Mouse (Mus musculus) neural tube, embryonic 11.5 days (tissue): ENCODE results near the gene Riok2. TPM values are rescaled to one million over a fixed set of nuclear protein-coding genes. Genes with fewer than 3 reads are reported as not detected.
A peak's percentile ranks its signal among the peaks of the same experiment; 100 is the strongest.

Experiments used
- ATAC-seq: fragments of 200-750 bp; cut with Nextera tagmentation; 2 replicates; pipeline ENCODE4 v1.8.0; 2017; ENCODE audit warnings: moderate number of reproducible peaks, mild to moderate bottlenecking, moderate TSS enrichment, moderate library complexity; ENCODE audit not compliant: insufficient read depth, low FRiP score, low TSS enrichment
- DNase-seq: peaks from one replicate; pipeline ENCODE4 v3.0.0-alpha.2; 2015; ENCODE audit warnings: low spot score
- H3K27ac ChIP-seq: fragments of 300-500 bp; sonication (generic); 2 replicates; pipeline ENCODE4 v1.5.1; 2014; ENCODE audit warnings: low read depth, mild to moderate bottlenecking, low read length
- H3K27me3 ChIP-seq: fragments of 300-500 bp; sonication (generic); 2 replicates; pipeline ENCODE4 v1.6.1; 2014; ENCODE audit warnings: mild to moderate bottlenecking, low read length, mixed read lengths; ENCODE audit not compliant: control insufficient read depth, insufficient read depth
- H3K36me3 ChIP-seq: fragments of 300-500 bp; sonication (generic); 2 replicates; pipeline ENCODE4 v1.6.1; 2014; ENCODE audit warnings: mild to moderate bottlenecking, low read length, moderate library complexity, mixed read lengths; ENCODE audit not compliant: control insufficient read depth, insufficient read depth
- H3K4me1 ChIP-seq: fragments of 300-500 bp; sonication (generic); 2 replicates; pipeline ENCODE4 v1.6.1; 2014; ENCODE audit warnings: low read length, mixed read lengths; ENCODE audit not compliant: control insufficient read depth, insufficient read depth
- H3K4me2 ChIP-seq: fragments of 300-500 bp; sonication (generic); 2 replicates; pipeline ENCODE4 v1.6.1; 2014; ENCODE audit warnings: low read depth, mild to moderate bottlenecking, moderate library complexity
- H3K4me3 ChIP-seq: fragments of 300-500 bp; sonication (generic); 2 replicates; pipeline ENCODE4 v1.5.1; 2014; ENCODE audit warnings: low read depth, low read length
- H3K9ac ChIP-seq: fragments of 300-500 bp; sonication (generic); 2 replicates; pipeline ENCODE4 v1.6.1; 2014; ENCODE audit warnings: mild to moderate bottlenecking, low read length
- H3K9me3 ChIP-seq: fragments of 300-500 bp; sonication (generic); 2 replicates; pipeline ENCODE4 v1.6.1; 2016; ENCODE audit warnings: low read length; ENCODE audit not compliant: control insufficient read depth
- WGBS: fragments of 180-500 bp; shearing (Covaris S2); extraction: QIAGEN DNeasy Blood & Tissue Kit; methylation state at CpG from one replicate; pipeline ENCODE4 v1.1.7; 2014; 5-methylcytosine and 5-hydroxymethylcytosine counted together
- polyA plus RNA-seq: library from polyadenylated mRNA; unstranded; fragments of >200 nt; fragmentation: Nextera tagmentation; extraction: Ambion mirVana; gene quantifications from 2 replicates; pipeline ENCODE4 v1.2.1, GENCODE M21; 2014

Riok2 gene
- polyA plus RNA-seq, 1 experiment from 2014 or later: 31.3 TPM

DNA sequence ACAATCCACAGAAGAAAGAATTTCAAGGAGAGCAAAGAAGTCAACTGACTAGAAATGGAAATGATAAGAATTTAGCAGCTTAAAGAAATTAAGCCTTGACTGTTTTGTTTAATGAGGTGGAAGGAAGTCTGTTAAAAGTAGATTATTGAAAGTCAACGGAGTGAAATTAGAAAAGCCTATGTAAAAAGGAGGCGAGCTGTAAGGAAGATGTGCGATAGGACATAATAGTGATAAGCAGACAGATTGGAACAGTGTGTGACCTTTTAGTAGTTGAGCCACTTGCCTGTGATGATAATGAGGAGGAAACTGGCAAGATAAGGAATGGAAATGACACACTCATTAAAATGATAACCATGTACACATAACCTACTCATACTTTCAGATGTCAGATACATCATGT is 10.4 kb downstream of the Riok2 start:
- DNase-seq: no peak
- Histone ChIP-seq H3K9me3 (no peaks in the 10 kb centered on the region), H3K27ac (no peak overlapping the region), H3K36me3 (peaks cover 5% of the 10 kb centered on the region; the same call in 1 of the 2 replicates), H3K27me3 (no peaks in the 10 kb centered on the region), H3K4me3 (no peak overlapping the region), H3K4me1 (no peaks in the 10 kb centered on the region), H3K9ac (no peak overlapping the region), H3K4me2 (no peak overlapping the region)
- no peak for ATAC-seq
- 88% methylated on average over 3 of the region's 3 CpGs for WGBS

DNA sequence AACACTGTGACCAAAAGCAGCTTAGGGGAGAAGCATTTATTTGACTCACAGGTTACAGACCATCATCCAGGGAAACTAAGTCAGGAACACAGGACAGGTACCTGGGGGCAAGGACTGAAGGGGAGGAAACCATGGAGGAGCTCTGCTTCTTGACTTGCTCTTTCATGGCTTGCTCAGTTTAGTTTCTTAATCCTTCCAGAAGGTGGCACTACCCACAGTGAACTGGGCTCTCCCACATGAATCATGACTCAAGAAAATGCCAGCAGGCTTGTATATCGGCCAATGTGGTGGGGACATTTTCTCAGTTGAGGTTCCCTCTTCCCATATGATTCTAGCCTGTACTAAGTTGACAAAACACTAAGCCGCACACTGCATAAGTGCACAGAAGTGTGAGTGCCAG is 12.0 kb downstream of the Riok2 start:
- Histone ChIP-seq H3K27ac (no peak overlapping the region), H3K9ac (no peak overlapping the region), H3K4me2 (no peak overlapping the region), H3K4me1 (no peaks in the 10 kb centered on the region), H3K27me3 (no peaks in the 10 kb centered on the region), H3K9me3 (no peaks in the 10 kb centered on the region), H3K36me3 (peaks cover 5% of the 10 kb centered on the region; the same call in 1 of the 2 replicates), H3K4me3 (no peak overlapping the region)
- DNase-seq: no peak
- ATAC-seq: no peak
- 100% methylated on average over 2 of the region's 2 CpGs for WGBS

DNA sequence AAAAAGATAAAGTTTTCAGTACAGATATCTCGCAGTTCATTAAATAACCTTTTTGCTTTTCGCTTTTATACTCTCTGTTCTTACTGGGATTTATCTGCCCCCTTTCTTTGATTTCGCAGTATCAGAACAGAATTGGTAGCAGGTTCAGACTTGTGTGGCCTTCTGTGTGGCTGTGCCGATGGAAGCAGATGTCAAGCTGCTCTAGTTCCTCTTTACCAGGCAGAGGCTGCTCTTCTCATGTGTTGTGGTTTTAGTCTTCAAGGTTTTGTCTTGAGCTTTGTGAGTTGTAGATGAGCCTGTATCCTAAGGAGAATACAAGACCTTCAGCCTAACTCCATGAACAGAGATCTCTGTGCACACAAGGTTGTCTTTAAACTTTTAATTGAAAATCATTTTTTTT is 17.7 kb downstream of the Riok2 start:
- Histone ChIP-seq H3K27me3 (no peaks in the 10 kb centered on the region), H3K9ac (no peak overlapping the region), H3K4me1 (no peaks in the 10 kb centered on the region), H3K4me3 (no peak overlapping the region), H3K9me3 (no peaks in the 10 kb centered on the region), H3K27ac (no peak overlapping the region), H3K4me2 (no peak overlapping the region), H3K36me3 (peaks cover 3% of the 10 kb centered on the region; the same call in 1 of the 2 replicates)
- no peak for DNase-seq
- ATAC-seq: no peak
- WGBS: 95% methylated on average over 4 of the region's 4 CpGs

DNA sequence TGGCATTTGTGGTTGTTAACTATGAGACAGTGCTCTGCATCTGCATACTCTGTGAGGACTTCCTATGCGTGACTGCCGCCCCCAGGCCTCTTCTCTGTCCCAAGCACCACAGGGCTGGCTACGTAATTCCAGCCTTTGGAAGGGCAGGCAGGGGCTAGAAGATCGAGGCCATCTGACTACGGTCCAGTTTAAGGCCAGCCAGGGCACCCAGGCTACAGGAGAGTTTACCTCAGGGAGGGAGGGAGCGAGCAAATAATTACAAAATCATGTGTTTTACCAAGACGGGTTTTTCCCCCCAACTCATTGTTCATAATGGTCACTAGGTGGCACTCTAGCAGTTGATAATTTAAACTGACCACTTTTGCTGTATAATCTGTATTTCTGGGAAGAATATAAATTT is 18.8 kb downstream of the Riok2 start:
- 67% methylated on average over 7 of the region's 7 CpGs for WGBS
- DNase-seq: no peak
- no peak for ATAC-seq
- Histone ChIP-seq H3K4me1 (no peaks in the 10 kb centered on the region), H3K4me2 (no peak overlapping the region), H3K9ac (no peak overlapping the region), H3K4me3 (no peak overlapping the region), H3K27me3 (no peaks in the 10 kb centered on the region), H3K36me3 (no peaks in the 10 kb centered on the region; the same call in 1 of the 2 replicates), H3K9me3 (no peaks in the 10 kb centered on the region), H3K27ac (no peak overlapping the region)

DNA sequence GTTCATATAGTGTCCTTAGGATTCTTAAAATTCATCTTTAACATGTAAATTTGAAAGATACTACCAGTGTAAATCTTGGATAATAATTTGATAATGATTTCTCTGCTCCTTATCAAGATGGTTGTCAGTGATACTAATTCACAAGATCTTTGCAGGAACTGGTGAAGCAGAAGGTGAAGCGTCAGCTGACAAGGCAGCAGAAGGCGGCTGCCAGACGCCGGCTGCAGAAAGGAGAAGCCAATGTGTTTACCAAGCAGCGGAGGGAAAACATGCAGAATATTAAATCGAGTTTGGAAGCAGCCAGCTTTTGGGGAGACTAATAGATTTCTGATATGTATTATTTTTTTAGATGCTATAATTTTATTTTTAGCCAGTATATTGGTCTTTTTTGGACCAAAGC is 19.2 kb downstream of the Riok2 start:
- no peaks in the 10 kb centered on the region for H3K27me3 ChIP-seq
- ATAC-seq (no peak), DNase-seq (no peak)
- H3K36me3 ChIP-seq: no peaks in the 10 kb centered on the region; the same call in 1 of the 2 replicates
- H3K9ac ChIP-seq: no peak overlapping the region
- 93% methylated on average over 6 of the region's 6 CpGs for WGBS
- H3K4me3 ChIP-seq: no peak overlapping the region
- no peak overlapping the region for H3K27ac ChIP-seq
- H3K4me2 ChIP-seq: no peak overlapping the region
- H3K9me3 ChIP-seq: no peaks in the 10 kb centered on the region
- no peaks in the 10 kb centered on the region for H3K4me1 ChIP-seq

DNA sequence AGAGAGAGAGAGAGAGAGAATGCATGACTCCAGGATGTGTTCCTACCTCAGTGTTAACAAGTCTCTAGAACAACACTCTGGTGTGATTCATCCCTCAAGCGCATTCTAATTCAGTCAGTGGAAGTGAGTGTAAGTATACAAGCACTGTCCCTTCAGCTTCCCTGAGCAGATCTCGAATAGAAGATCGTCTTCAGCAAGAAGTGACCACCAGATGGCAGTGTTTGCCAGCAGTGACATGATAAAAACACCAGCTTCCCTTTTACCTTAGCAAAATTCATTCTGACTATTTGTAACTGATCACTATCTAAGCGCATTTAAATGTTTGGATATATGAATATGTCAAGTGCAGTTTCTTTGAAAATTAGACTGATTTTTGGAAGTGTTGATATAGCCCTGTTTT is 20.2 kb downstream of the Riok2 start:
- DNase-seq (peak; percentile 69), ATAC-seq (no peak)
- Histone ChIP-seq H3K4me1 (no peaks in the 10 kb centered on the region), H3K36me3 (no peaks in the 10 kb centered on the region; the same call in 1 of the 2 replicates), H3K4me3 (no peak overlapping the region), H3K27me3 (no peaks in the 10 kb centered on the region), H3K9me3 (no peaks in the 10 kb centered on the region), H3K9ac (no peak overlapping the region), H3K27ac (no peak overlapping the region), H3K4me2 (no peak overlapping the region)
- 45% methylated on average over 4 of the region's 4 CpGs for WGBS

DNA sequence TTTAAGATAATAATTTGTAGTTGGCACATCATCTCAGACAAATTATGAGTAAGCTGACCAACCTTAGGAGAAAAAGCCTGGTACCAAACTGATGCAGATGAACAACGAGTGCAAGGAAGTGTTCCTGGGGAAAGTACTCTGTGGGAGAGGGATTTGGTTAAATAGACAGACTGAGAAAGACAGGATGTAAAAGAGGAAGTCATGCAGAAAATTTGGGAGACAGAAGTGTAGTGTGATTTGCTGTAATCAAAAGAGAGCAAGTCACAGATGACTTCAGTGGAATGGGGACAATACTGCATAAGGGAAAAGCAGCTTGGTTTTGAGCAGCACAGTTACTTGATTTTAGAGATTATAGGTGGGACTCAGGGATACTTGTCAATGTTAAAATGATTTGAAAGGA is 22.8 kb downstream of the Riok2 start:
- H3K36me3 ChIP-seq: no peaks in the 10 kb centered on the region
- 34% methylated on average over 1 of the region's 1 CpGs for WGBS
- no peak for DNase-seq
- no peak overlapping the region for H3K27ac ChIP-seq
- H3K27me3 ChIP-seq: no peaks in the 10 kb centered on the region
- no peaks in the 10 kb centered on the region for H3K4me1 ChIP-seq
- H3K9me3 ChIP-seq: no peaks in the 10 kb centered on the region
- ATAC-seq: no peak
- H3K9ac ChIP-seq: no peak overlapping the region
- H3K4me2 ChIP-seq: no peak overlapping the region
- H3K4me3 ChIP-seq: no peak overlapping the region

DNA sequence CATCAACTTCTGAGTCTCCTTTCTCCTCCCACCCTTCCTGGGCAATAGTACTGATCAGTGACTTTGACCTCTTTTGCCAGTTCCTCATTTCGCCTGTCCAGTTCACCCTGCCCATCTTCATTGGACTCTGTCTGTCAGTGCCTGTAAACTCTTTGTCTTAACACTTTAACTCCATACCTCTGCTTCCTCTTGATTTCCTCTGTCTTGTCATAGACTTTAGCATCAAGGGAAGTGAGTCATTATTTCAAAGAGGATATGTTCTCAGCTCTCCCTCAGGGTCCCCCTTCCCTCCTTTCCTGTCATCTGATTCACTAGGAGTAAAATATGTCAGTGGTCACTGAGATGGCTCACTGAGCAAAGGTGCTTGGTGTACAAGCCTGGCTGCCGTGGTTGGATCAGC is 24.6 kb downstream of the Riok2 start:
- no peak overlapping the region for H3K9ac ChIP-seq
- no peak overlapping the region for H3K4me3 ChIP-seq
- no peak overlapping the region for H3K27ac ChIP-seq
- ATAC-seq (no peak), DNase-seq (no peak)
- no peaks in the 10 kb centered on the region for H3K27me3 ChIP-seq
- H3K36me3 ChIP-seq: no peaks in the 10 kb centered on the region
- H3K9me3 ChIP-seq: no peaks in the 10 kb centered on the region
- WGBS: 76% methylated on average over 2 of the region's 2 CpGs
- H3K4me2 ChIP-seq: no peak overlapping the region
- no peaks in the 10 kb centered on the region for H3K4me1 ChIP-seq

DNA sequence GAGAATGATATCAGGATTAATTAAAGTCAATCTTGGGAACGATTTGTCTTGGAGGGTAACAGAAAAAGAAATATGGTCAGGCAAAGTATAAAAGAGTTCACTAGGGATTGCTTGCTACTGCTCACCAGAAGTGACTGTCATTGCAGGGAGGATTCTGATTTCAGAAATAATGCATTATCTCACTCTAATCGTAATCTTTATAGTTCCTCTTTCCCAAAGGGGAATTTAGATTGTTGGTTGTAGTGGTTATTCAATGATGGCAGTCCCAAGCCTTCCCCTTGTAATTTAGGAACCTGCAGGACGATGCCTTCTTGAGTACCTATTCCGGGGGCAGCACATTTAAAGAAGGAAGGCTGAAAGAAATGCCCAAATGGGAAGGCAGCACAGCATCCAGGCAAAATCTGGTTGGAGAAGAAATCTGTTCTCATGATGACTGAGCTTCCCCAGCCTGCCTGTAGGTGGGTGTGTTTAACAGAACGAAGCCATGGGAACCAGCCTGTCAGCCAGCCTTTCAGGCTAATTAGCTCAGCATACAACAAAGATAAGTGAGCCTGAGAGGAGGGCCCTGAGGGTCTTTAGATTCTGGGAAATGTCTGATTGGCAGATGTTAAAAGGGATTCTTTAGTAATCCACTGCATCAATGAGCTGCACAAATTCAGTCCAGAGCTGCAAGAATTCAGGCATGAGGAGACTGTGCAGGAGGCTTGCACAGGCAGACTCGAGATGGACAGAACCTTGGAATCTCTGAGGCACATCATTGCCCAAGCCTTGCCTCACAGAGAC is 28.3 kb downstream of the Riok2 start, which contains the start of gene Lix1:
TSS of gene Lix1 (plus strand) at position 451 of the 783 bp plus-strand sequence.
- no peak within 1 kb of the TSS for H3K9ac ChIP-seq
- H3K4me2 ChIP-seq: peak within 1 kb of the TSS; percentile 21; the same call in 1 of the 2 replicates
- H3K4me1 ChIP-seq: no peaks in the 10 kb centered on the region

More for the DNA sequence above, 28.3 kb downstream of the Riok2 start, which contains the start of gene Lix1:
- no peaks in the 10 kb centered on the region for H3K36me3 ChIP-seq
- ATAC-seq: peak; percentile 90
- 0 out of 2 replicates have a peak within 1 kb of the TSS, but pooled peaks have one; percentile 6 for H3K4me3 ChIP-seq
- peak; percentile 73 for DNase-seq
- no peaks in the 10 kb centered on the region for H3K27me3 ChIP-seq
- H3K27ac ChIP-seq: no peak within 1 kb of the TSS
- 31% methylated on average over 6 of the region's 6 CpGs for WGBS
- no peaks in the 10 kb centered on the region for H3K9me3 ChIP-seq
